Mouse (Mus musculus): ENCODE measurements around the gene Gpr107. TPM values are rescaled to one million over a fixed set of nuclear protein-coding genes. Genes with fewer than 3 reads are reported as not detected.

The Gpr107 gene
- polyA plus RNA-seq, 2 experiments = 5.4 to 8.6 TPM

DNA sequence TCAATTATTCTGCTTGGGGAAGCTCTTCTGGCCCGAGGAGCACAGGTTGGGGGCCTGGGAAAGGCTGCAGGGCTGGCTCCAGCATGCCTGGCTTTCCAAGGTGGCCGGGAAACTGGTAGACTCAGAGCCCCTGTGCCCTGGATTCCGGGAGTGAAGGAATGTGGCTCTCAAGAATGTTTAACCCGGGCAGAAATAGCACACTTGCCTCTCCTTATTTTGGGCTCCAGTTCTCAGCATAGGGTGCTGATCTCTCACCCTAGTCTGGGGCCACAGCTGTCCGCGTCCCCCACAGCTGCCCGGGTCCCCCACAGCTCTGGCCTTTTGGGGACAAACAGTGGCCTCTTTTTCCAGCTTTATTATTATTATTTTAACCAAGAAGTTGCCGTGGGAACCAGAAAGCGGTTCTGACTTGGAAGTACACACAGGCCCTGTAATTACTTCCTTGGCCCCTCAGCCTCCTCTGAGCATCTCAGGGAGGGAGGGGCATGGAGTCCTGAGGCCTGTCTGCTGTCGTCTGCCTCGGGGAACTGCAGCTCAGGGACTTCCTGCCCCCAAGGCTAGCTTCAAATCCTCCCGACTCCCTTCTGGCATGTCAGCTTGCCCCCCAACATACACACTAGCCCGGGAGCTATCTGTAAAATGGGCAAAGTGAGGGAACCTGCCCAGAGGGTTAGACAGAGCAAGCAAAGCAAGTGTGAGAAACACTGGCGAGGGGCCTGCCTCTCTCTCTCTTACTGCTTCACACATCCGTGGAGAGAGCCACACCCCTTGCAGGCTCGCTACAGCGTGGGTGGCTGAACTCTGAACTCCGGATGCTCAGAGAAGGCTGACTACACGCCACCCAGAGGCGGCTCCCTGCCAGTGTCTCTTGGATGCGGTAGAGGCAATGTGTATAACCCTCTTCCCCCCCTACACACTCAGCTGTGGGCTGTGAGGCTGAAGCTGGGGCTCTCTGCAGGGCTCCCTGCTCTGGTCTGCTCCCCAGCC lies 104.1 kb downstream of the Gpr107 start:
- peak; percentile 24 to 41 (median 40) for DNase-seq (ENCODE audit: low read depth in 3 of 3, low spot score in 3 of 3)
- WGBS (ENCODE audit: insufficient replicate concordance) = 23% methylated on average over 21 of the region's 21 CpGs
- Histone ChIP-seq H3K9ac (replicated peaks) (no peak overlapping the region), H3K36me3 (replicated peaks; ENCODE audit: control insufficient read depth, insufficient read depth, low read depth) (no peaks in the 10 kb centered on the region), H3K4me3 (ENCODE audit: insufficient read depth in 1 of 2, low read depth in 2 of 2, low read length in 2 of 2) (no peak overlapping the region), H3K9me3 (ENCODE audit: control insufficient read depth, low read length) (no peaks in the 10 kb centered on the region), H3K27ac (no peak overlapping the region), H3K4me1 (replicated peaks; ENCODE audit: control insufficient read depth in 2 of 2, insufficient read depth in 2 of 2, low read length in 1 of 2) (peaks cover 0 to 3% of the 10 kb centered on the region in 2 experiments; a peak in 1 of 4 replicates), H3K27me3 (ENCODE audit: control insufficient read depth, insufficient read depth, low read length) (no peaks in the 10 kb centered on the region), H3K4me2 (ENCODE audit: low read depth) (no peak overlapping the region)
- TF ChIP-seq CTCF (IDR thresholded peaks at IDR 0.05; ENCODE audit: low read depth) (peak; percentile 60), EP300 (IDR thresholded peaks at IDR 0.05; ENCODE audit: low read depth) (no peak)
- ATAC-seq (ENCODE audit: insufficient read depth) = peak; percentile 31; the same call in 1 of the 2 replicates

DNA sequence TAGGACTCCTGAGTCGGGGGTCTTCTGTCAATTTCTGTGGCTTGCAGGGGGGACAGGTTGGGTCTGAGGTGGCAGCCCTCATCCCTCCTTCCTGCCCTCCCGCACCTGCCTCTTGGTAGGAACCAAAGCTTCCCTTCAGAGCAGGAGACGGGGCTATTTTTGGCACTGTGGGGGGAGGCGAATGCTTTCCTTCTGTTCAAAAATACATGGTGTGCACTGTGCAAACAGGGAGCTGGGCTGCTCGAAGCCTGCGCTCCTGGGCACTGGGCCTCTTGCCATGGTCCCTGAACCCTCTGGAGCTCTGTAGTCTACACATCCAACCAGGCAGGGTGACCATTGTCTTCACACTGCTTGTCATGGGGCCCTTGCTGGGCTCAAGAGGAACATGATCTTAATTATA lies 105.0 kb downstream of the Gpr107 start:
- DNase-seq (ENCODE audit: low read depth in 3 of 3, low spot score in 3 of 3) (no peak), ATAC-seq (ENCODE audit: insufficient read depth) (no peak)
- Histone ChIP-seq H3K9ac (replicated peaks) (no peak overlapping the region), H3K27me3 (ENCODE audit: control insufficient read depth, insufficient read depth, low read length) (no peaks in the 10 kb centered on the region), H3K9me3 (ENCODE audit: control insufficient read depth, low read length) (no peaks in the 10 kb centered on the region), H3K36me3 (replicated peaks; ENCODE audit: control insufficient read depth, insufficient read depth, low read depth) (no peaks in the 10 kb centered on the region), H3K4me1 (replicated peaks; ENCODE audit: control insufficient read depth in 2 of 2, insufficient read depth in 2 of 2, low read length in 1 of 2) (peaks cover 0 to 3% of the 10 kb centered on the region in 2 experiments; a peak in 1 of 4 replicates), H3K4me3 (ENCODE audit: insufficient read depth in 1 of 2, low read depth in 2 of 2, low read length in 2 of 2) (no peak overlapping the region), H3K4me2 (ENCODE audit: low read depth) (no peak overlapping the region), H3K27ac (no peak overlapping the region)
- WGBS (ENCODE audit: insufficient replicate concordance) = 28% methylated on average over 6 of the region's 6 CpGs
- TF ChIP-seq EP300 (IDR thresholded peaks at IDR 0.05; ENCODE audit: low read depth) (no peak), CTCF (IDR thresholded peaks at IDR 0.05; ENCODE audit: low read depth) (no peak)

DNA sequence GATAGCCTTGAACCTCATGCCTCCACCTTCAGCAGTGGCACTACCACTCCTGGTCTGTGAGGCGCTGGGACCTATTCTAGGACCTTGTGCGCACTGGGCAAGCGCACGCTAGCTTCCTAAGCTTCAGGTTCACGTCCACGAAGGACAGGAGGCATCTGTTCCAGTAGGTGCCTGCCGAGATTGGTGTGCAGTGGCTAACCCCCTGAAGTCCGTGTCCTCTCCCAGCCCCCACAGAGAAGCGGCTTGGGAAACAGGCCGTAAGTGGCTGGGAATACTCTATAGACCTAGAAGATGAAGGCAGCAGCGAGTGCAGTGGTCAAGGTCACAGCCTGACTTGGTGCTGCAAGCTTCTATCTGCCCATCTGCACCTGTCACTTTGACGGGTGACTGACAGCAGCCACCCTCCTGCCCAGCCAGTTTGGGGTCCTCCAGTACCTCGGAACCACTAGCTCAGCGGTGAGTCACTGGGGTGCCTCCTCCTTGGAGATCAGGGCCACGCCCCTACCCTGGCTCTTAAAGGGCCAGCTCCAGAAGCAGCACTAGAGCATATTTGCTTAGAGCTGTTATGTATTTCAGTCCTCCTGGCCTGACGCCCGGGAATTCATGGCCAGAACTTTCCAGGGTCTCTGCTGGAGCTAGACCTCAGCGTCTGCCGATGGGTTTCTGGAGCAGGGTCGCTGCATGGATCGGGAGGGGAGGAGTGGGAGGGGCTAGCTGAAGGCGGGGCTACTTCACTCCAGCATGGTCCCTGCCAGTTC lies 106.7 kb downstream of the Gpr107 start:
- DNase-seq (ENCODE audit: low read depth in 3 of 3, low spot score in 3 of 3) (peak; percentile 25 to 43 (median 39)), ATAC-seq (ENCODE audit: insufficient read depth) (peak; percentile 57)
- 17% methylated on average over 22 of the region's 22 CpGs for WGBS (ENCODE audit: insufficient replicate concordance)
- Histone ChIP-seq H3K27me3 (ENCODE audit: control insufficient read depth, insufficient read depth, low read length) (no peaks in the 10 kb centered on the region), H3K4me2 (ENCODE audit: low read depth) (peak overlapping the region; percentile 60), H3K36me3 (replicated peaks; ENCODE audit: control insufficient read depth, insufficient read depth, low read depth) (no peaks in the 10 kb centered on the region), H3K4me3 (ENCODE audit: insufficient read depth in 1 of 2, low read depth in 2 of 2, low read length in 2 of 2) (peak overlapping the region; percentile 52 to 61), H3K4me1 (replicated peaks; ENCODE audit: control insufficient read depth in 2 of 2, insufficient read depth in 2 of 2, low read length in 1 of 2) (peaks cover 0 to 3% of the 10 kb centered on the region in 2 experiments; a peak in 1 of 4 replicates), H3K9ac (replicated peaks) (peak overlapping the region; percentile 24; the same call in 1 of the 2 replicates), H3K9me3 (ENCODE audit: control insufficient read depth, low read length) (no peaks in the 10 kb centered on the region), H3K27ac (no peak overlapping the region)
- TF ChIP-seq EP300 (IDR thresholded peaks at IDR 0.05; ENCODE audit: low read depth) (no peak), CTCF (IDR thresholded peaks at IDR 0.05; ENCODE audit: low read depth) (no peak)

DNA sequence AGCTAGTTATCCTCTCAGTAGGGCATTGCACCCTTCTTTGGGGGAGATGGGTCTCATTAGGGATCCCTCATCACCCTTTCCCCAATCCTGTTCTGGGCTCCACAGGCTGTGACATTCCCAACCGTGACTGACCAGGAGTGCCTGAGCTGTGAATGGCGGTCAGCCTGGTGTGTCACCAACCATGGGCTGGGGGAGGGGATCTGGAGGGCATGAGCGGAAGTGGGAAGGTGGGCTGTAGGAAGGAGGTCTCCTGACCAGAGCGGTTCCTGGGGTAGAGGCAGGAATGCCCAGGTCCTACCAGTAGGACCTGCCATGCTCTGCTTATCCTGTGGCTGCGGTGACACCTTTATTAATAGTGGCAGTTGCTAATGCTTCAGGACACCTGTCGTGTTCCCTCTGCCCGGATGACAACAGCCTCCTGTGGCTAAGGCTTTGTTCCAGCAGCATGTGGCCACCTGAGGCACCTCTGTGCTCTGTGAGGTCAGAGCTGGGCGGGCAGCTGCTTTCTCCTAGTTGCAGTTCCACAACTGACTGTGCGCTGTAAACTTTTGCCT lies 107.3 kb downstream of the Gpr107 start:
- H3K27ac ChIP-seq = no peak overlapping the region
- ATAC-seq (ENCODE audit: insufficient read depth) = no peak

More for the DNA sequence above, 107.3 kb downstream of the Gpr107 start:
- no peak overlapping the region; the same call in 1 of the 2 replicates for H3K9ac ChIP-seq (replicated peaks)
- no peak for DNase-seq (ENCODE audit: low read depth in 3 of 3, low spot score in 3 of 3)
- no peaks in the 10 kb centered on the region for H3K36me3 ChIP-seq (replicated peaks; ENCODE audit: control insufficient read depth, insufficient read depth, low read depth)
- H3K9me3 ChIP-seq (ENCODE audit: control insufficient read depth, low read length) = no peaks in the 10 kb centered on the region
- H3K4me2 ChIP-seq (ENCODE audit: low read depth) = peak overlapping the region; percentile 60
- H3K4me3 ChIP-seq (ENCODE audit: insufficient read depth in 1 of 2, low read depth in 2 of 2, low read length in 2 of 2) = peak overlapping the region; percentile 52 to 61
- no peak for TF ChIP-seq CTCF (IDR thresholded peaks at IDR 0.05; ENCODE audit: low read depth)
- no peak for TF ChIP-seq EP300 (IDR thresholded peaks at IDR 0.05; ENCODE audit: low read depth)
- H3K27me3 ChIP-seq (ENCODE audit: control insufficient read depth, insufficient read depth, low read length) = no peaks in the 10 kb centered on the region
- H3K4me1 ChIP-seq (replicated peaks; ENCODE audit: control insufficient read depth in 2 of 2, insufficient read depth in 2 of 2, low read length in 1 of 2) = peaks cover 0 to 3% of the 10 kb centered on the region in 2 experiments; a peak in 1 of 4 replicates
- WGBS (ENCODE audit: insufficient replicate concordance) = 19% methylated on average over 9 of the region's 9 CpGs

All from liver, embryonic 14.5 days (tissue).